Mouse (Mus musculus): ENCODE results near the gene Vwa2. TPM values are rescaled to one million over a fixed set of nuclear protein-coding genes. Genes with fewer than 3 reads are reported as not detected.
A peak's percentile ranks its signal among the peaks of the same experiment; 100 is the strongest.

The Vwa2 gene
- polyA plus RNA-seq, 1 experiment from 2014 or later, result 0.65 TPM

DNA sequence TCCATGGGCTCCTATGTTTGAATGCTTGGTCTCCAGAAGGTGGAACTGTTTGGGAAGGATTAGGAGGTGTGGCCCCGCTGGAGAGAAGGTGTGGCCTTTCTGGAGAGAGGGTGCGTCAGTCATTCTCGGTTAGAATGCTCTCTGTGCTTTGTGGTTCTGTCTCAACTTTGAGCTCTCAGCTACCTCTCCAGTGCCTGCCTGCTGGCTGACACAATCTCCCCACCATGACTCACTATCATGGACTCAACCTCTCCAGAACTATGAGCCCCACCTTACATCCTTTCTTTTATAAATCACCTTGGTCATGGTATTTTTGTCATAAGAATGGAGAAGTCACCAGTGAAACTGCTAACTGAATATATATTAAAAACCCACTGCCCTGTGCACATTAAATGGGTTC is 40.6 kb downstream of the Vwa2 start:
- Histone ChIP-seq H3K27ac (no peak overlapping the region), H3K4me1 (replicated peaks) (peaks cover 9% of the 10 kb centered on the region; the same call in 1 of the 2 replicates), H3K4me3 (no peak overlapping the region), H3K9me3 (0 out of 2 replicates have a peak, but pooled peaks cover 4% of the 10 kb centered on the region), H3K27me3 (ENCODE audit: insufficient read depth, poor library complexity, severe bottlenecking) (no peaks in the 10 kb centered on the region), H3K36me3 (peaks cover 7% of the 10 kb centered on the region)
- no peak for DNase-seq (ENCODE audit: low spot score)
- WGBS, result 93% methylated on average over 3 of the region's 3 CpGs

DNA sequence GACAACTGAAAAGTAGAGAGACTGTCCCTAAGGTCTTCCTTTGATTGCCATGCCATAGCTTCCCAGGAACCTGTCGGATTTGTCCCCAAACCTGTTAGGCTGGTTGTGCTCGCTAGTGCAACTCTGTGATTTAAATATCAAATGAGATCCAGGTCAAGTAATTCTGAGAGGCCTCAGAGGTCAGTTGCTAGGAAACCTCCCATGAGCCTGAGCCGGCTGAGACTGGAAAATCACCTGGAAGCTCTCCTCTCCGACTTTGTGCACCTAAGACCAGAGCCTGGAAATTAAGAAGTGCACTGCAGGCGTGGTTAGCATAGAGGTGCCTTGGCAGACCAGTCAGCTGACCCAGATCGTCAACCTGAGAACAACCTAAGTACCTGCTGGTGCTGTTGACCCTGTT is 41.0 kb downstream of the Vwa2 start:
- no peak overlapping the region for H3K4me3 ChIP-seq
- DNase-seq (ENCODE audit: low spot score), result peak; percentile 19
- 58% methylated on average over 6 of the region's 6 CpGs for WGBS
- peak overlapping the region; percentile 59; the same call in 1 of the 2 replicates for H3K27ac ChIP-seq
- H3K4me1 ChIP-seq (replicated peaks), result peaks cover 9% of the 10 kb centered on the region; the same call in 1 of the 2 replicates
- H3K27me3 ChIP-seq (ENCODE audit: insufficient read depth, poor library complexity, severe bottlenecking), result no peaks in the 10 kb centered on the region
- H3K36me3 ChIP-seq, result peaks cover 7% of the 10 kb centered on the region
- 0 out of 2 replicates have a peak, but pooled peaks cover 4% of the 10 kb centered on the region for H3K9me3 ChIP-seq

DNA sequence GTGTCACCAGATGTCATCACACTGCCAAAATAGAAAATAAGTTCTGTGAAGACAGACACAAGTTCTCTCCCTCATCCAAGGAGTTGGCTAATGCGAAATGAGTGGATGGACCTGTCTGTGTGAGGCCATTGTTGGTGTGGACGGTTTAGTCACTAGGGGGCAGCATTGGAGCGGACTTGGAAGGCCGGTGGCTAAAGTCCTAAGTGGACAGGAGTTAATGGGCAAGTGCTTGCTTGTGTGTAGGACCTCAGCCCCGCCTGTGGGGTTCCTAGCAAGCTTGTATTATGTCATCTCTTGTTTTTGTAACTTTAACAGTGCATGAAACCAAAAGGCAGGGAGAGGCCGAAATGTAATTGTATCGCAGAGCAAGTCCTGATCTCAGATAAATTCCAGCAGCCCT is 45.6 kb downstream of the Vwa2 start:
- Histone ChIP-seq H3K27me3 (ENCODE audit: insufficient read depth, poor library complexity, severe bottlenecking) (no peaks in the 10 kb centered on the region), H3K27ac (no peak overlapping the region), H3K4me1 (replicated peaks) (peaks cover 5% of the 10 kb centered on the region; the same call in 1 of the 2 replicates), H3K9me3 (no peaks in the 10 kb centered on the region), H3K36me3 (no peaks in the 10 kb centered on the region), H3K4me3 (no peak overlapping the region)
- WGBS, result 30% methylated on average over 7 of the region's 7 CpGs
- peak; percentile 88 for DNase-seq (ENCODE audit: low spot score)

DNA sequence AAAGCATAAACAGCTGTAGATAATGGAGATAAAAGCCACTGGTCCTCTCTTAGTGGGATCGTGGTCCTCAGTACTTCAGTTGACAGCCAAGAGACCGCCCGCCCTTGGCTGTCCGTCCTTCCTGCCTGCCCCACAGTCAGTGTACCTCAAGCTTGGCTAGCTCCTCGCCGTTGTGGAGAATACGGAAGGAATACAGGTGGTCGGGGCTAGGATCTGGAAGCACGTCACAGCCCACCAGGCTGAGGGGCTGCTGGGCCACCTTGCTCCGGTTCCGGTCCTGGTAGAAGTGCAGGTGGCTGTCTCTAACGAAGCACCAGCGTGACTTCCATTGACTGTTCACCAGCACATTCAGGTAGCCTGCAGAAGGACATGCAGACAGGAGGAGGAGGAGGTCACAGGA is 46.2 kb downstream of the Vwa2 start:
- no peak for DNase-seq (ENCODE audit: low spot score)
- Histone ChIP-seq H3K36me3 (no peaks in the 10 kb centered on the region), H3K27ac (no peak overlapping the region), H3K9me3 (no peaks in the 10 kb centered on the region), H3K27me3 (ENCODE audit: insufficient read depth, poor library complexity, severe bottlenecking) (no peaks in the 10 kb centered on the region), H3K4me1 (replicated peaks) (peaks cover 5% of the 10 kb centered on the region; the same call in 1 of the 2 replicates), H3K4me3 (no peak overlapping the region)
- WGBS, result 92% methylated on average over 13 of the region's 13 CpGs

DNA sequence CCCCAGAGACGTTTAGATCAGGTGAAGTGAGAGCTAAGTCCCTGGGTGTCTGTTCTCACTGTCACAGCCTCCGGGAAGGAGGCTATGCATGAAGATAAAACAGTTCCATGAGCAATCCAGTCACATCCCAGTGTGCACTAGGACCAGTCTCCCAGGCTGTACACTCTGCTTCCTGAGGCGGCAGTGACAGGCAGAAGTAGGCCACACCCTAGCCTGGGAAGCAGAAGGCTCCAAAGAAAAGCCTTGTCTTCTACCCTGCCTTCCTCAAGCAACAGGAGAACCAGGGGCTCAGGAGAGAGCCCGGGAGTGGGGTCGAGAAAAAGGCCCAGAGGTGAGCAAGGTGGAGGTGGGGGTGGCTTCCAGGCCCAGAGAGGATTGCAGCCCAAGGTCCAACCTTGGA is 47.7 kb downstream of the Vwa2 start:
- no peak for DNase-seq (ENCODE audit: low spot score)
- WGBS, result 80% methylated on average over 5 of the region's 5 CpGs
- peaks cover 5% of the 10 kb centered on the region; the same call in 1 of the 2 replicates for H3K4me1 ChIP-seq (replicated peaks)
- H3K36me3 ChIP-seq, result no peaks in the 10 kb centered on the region
- no peak overlapping the region for H3K27ac ChIP-seq
- no peaks in the 10 kb centered on the region for H3K27me3 ChIP-seq (ENCODE audit: insufficient read depth, poor library complexity, severe bottlenecking)
- H3K9me3 ChIP-seq, result no peaks in the 10 kb centered on the region
- H3K4me3 ChIP-seq, result no peak overlapping the region

DNA sequence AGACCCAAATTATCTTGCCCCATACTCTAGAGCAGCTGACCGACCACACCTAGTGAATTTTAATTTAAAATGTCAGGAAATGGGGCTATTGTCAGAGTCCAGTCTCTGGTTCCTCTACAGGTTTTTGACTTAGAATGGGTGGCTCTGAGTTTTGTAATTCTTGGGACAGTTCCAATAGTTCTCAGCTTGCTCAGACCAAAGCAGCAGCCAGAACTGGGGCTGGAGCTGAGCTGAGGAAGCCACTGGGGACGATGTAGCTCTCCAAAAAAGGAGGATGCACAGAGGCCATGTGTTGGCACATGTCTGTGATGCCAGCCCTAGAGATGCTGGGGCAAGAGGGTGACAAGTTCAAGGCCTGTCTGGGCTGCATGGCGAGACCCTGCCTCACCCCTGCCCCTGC is 55.3 kb downstream of the Vwa2 start:
- no peak overlapping the region for H3K4me3 ChIP-seq
- DNase-seq (ENCODE audit: low spot score), result no peak
- H3K27ac ChIP-seq, result no peak overlapping the region
- H3K4me1 ChIP-seq (replicated peaks), result no peaks in the 10 kb centered on the region
- no peaks in the 10 kb centered on the region for H3K36me3 ChIP-seq
- 84% methylated on average over 3 of the region's 3 CpGs for WGBS
- H3K27me3 ChIP-seq (ENCODE audit: insufficient read depth, poor library complexity, severe bottlenecking), result no peaks in the 10 kb centered on the region
- H3K9me3 ChIP-seq, result no peaks in the 10 kb centered on the region

DNA sequence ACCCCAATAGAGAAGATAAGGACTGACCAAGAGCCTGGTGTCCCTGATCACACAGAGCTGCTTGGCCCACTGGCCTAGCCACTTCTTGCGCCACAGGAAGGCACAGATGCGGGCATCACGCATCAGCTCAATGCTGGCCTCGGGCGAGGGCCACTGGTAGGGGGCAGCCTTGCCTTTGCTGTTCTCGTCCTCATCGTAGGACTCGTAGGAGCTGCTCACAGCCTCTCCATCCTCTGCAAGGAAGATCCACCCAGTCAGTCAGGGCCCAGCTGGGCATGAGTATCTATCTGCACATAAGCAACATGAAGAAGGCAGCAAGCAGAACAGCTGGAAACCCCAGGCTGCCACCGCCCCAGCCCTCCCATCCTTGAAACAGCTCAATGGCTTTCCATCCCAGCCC is 56.0 kb downstream of the Vwa2 start:
- 78% methylated on average over 9 of the region's 9 CpGs for WGBS
- H3K27ac ChIP-seq, result no peak overlapping the region
- no peaks in the 10 kb centered on the region for H3K9me3 ChIP-seq
- no peak overlapping the region for H3K4me3 ChIP-seq
- no peaks in the 10 kb centered on the region for H3K36me3 ChIP-seq
- H3K4me1 ChIP-seq (replicated peaks), result no peaks in the 10 kb centered on the region
- no peak for DNase-seq (ENCODE audit: low spot score)
- H3K27me3 ChIP-seq (ENCODE audit: insufficient read depth, poor library complexity, severe bottlenecking), result no peaks in the 10 kb centered on the region

DNA sequence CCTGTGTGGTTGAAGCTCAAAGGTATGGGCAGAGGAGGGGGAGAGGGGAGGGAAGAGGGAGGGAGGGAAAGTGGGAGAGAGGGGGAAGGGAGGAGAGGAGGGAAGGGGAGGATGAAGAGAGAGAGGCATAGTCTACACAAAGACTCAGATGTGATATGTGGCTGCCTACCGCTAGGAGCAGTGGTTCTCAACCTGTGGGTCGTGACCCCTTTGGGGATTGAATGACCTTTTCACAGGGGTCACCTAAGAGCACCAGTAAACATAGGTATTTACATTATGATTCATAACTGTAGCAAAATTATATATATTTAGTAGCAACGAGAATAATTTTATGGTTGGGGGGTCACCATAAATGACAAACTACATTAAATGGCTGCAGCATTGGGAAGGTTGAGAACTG is 59.8 kb downstream of the Vwa2 start:
- DNase-seq (ENCODE audit: low spot score), result no peak
- no peak overlapping the region for H3K4me3 ChIP-seq
- no peaks in the 10 kb centered on the region for H3K27me3 ChIP-seq (ENCODE audit: insufficient read depth, poor library complexity, severe bottlenecking)
- 83% methylated on average over 3 of the region's 3 CpGs for WGBS
- H3K36me3 ChIP-seq, result no peaks in the 10 kb centered on the region
- H3K27ac ChIP-seq, result no peak overlapping the region
- H3K9me3 ChIP-seq, result no peaks in the 10 kb centered on the region
- H3K4me1 ChIP-seq (replicated peaks), result 0 out of 2 replicates have a peak, but pooled peaks cover 6% of the 10 kb centered on the region

DNA sequence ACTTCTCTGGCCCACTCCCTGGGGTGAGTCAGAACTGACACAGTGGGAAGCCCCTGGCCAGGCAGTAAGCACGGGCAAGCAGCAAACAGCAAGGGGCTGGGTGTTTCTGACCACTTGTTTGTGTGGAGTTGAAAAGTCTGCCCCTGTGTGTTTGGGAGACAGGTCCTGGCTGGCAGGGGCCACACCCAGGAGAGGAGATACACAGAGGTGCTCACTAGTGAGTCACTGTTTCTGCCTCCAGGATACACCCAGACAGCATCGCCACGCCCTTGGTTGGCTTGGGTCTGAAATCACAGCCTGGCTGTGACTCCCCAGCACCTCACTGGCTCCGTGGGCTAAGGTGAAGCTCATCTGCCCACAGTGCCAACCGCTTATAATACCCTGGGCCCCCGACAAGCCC is 61.1 kb downstream of the Vwa2 start:
- H3K9me3 ChIP-seq, result no peaks in the 10 kb centered on the region
- H3K4me3 ChIP-seq, result no peak overlapping the region
- no peak for DNase-seq (ENCODE audit: low spot score)
- no peak overlapping the region for H3K27ac ChIP-seq
- peaks cover 13% of the 10 kb centered on the region for H3K4me1 ChIP-seq (replicated peaks)
- H3K27me3 ChIP-seq (ENCODE audit: insufficient read depth, poor library complexity, severe bottlenecking), result no peaks in the 10 kb centered on the region
- H3K36me3 ChIP-seq, result no peaks in the 10 kb centered on the region
- WGBS, result 87% methylated on average over 6 of the region's 6 CpGs

DNA sequence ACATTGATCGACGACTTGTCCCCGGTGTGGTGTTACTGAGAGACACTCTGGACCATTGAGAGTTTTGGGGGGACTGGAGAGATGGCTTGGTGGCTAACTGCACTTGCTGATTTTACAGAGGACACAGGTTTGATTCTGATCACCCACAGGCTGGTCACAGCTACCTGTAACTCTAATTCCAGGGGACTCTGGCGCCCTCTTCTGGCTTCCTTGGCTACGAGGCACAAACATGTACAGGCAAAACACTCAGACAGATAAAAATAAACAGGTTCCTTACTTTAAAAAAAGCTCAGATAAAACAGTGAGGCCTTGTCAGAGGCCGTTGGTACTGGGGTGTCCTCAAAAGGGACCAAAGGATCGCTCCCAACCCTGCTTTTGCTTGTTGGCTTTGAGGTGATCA is 61.7 kb downstream of the Vwa2 start:
- 85% methylated on average over 7 of the region's 7 CpGs for WGBS
- Histone ChIP-seq H3K27me3 (ENCODE audit: insufficient read depth, poor library complexity, severe bottlenecking) (no peaks in the 10 kb centered on the region), H3K4me3 (no peak overlapping the region), H3K9me3 (no peaks in the 10 kb centered on the region), H3K4me1 (replicated peaks) (peaks cover 15% of the 10 kb centered on the region), H3K27ac (no peak overlapping the region), H3K36me3 (no peaks in the 10 kb centered on the region)
- DNase-seq (ENCODE audit: low spot score), result no peak

DNA sequence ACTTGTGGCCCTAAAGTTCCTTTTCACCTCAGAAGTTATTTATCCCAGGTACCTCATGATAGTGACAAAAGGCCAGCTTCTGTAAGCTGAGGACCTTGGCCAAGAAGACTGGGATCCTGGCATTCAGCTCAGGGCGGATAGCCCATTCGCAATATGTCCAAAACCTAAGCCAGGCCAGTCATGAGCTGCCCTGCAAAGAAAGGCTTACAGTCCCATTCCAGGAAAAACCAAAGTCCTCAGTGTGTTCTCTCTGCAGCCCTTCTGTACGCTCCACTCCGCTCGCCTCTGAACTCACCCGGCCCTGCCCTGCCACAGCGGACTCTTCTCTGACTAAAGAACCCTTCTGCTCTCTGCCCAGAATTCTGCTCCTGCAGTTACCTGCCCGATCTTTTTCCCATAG is 62.2 kb downstream of the Vwa2 start:
- H3K36me3 ChIP-seq, result no peaks in the 10 kb centered on the region
- 94% methylated on average over 8 of the region's 8 CpGs for WGBS

DNA sequence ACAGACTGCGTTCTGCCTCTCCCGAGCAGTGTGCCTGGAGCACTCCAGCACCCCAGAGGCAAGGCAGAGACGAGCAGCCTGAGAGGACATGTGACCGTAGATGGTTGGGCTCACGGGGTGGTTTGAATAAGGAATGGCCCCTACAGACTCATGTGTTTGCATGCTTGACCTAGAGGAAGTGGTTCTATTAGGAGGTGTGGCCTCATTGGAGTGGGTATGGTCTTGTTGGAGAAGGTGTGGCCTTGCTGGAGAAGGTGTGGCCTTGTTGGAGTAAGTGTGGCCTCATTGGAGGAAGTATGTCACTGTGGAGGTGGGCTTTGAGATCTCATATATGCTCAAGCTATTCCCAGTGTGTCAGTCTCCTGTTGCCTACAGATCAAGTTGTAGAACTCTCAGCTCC is 63.9 kb downstream of the Vwa2 start:
- no peaks in the 10 kb centered on the region for H3K9me3 ChIP-seq
- 86% methylated on average over 5 of the region's 5 CpGs for WGBS

More for the DNA sequence above, 62.2 kb downstream of the Vwa2 start:
- Histone ChIP-seq H3K4me1 (replicated peaks) (peaks cover 15% of the 10 kb centered on the region), H3K4me3 (no peak overlapping the region), H3K27ac (no peak overlapping the region), H3K27me3 (ENCODE audit: insufficient read depth, poor library complexity, severe bottlenecking) (no peaks in the 10 kb centered on the region), H3K9me3 (no peaks in the 10 kb centered on the region)
- no peak for DNase-seq (ENCODE audit: low spot score)

DNA sequence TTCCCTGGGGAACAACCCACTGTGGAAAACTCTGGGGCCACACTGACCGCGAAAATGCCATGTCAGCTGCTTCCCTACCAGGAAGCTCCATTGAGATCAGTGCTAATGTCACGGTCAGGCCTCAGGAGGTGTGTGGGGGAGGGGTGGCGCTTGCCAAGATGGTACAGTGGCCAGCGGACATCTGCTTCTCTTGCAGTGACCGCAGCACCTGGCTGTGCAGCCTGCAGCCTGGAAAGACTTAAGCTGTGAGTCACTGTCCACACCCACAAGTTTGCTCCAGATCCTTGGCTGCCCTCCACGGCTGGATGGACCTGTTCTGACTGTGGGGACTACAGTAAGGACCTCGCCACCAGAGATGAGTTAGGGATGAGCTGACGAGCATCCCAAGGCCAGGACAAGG is 65.8 kb downstream of the Vwa2 start:
- peak; percentile 16 for DNase-seq (ENCODE audit: low spot score)
- H3K9me3 ChIP-seq, result 0 out of 2 replicates have a peak, but pooled peaks cover 3% of the 10 kb centered on the region
- H3K4me1 ChIP-seq (replicated peaks), result peaks cover 15% of the 10 kb centered on the region
- 75% methylated on average over 9 of the region's 9 CpGs for WGBS
- no peak overlapping the region for H3K27ac ChIP-seq
- no peaks in the 10 kb centered on the region for H3K27me3 ChIP-seq (ENCODE audit: insufficient read depth, poor library complexity, severe bottlenecking)
- no peaks in the 10 kb centered on the region for H3K36me3 ChIP-seq
- no peak overlapping the region for H3K4me3 ChIP-seq

More for the DNA sequence above, 63.9 kb downstream of the Vwa2 start:
- DNase-seq (ENCODE audit: low spot score), result no peak
- H3K27me3 ChIP-seq (ENCODE audit: insufficient read depth, poor library complexity, severe bottlenecking), result no peaks in the 10 kb centered on the region
- no peak overlapping the region for H3K4me3 ChIP-seq
- H3K36me3 ChIP-seq, result no peaks in the 10 kb centered on the region
- H3K27ac ChIP-seq, result no peak overlapping the region
- H3K4me1 ChIP-seq (replicated peaks), result peaks cover 15% of the 10 kb centered on the region

DNA sequence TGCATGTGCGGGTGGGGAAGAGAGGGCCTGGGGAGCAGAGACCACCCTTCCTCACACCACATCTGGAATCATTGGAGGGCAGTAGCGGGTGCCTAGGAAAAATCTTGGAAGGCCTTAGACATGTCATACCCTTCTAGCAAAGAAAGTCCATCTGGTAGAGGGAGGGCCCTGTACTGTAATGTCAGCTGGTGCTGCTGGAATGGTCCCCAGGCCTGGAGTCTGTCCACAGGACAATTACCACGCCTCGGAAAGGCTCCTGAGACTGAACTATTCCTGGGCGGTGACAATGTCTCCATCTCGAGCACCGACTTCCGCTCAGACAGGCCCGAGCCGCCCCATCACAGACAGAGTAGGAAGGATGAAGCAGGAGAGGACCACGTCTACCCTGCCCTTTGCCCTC is 66.5 kb downstream of the Vwa2 start:
- 88% methylated on average over 11 of the region's 11 CpGs for WGBS
- Histone ChIP-seq H3K9me3 (0 out of 2 replicates have a peak, but pooled peaks cover 4% of the 10 kb centered on the region), H3K4me1 (replicated peaks) (peaks cover 16% of the 10 kb centered on the region), H3K27ac (no peak overlapping the region), H3K27me3 (ENCODE audit: insufficient read depth, poor library complexity, severe bottlenecking) (no peaks in the 10 kb centered on the region), H3K4me3 (no peak overlapping the region), H3K36me3 (no peaks in the 10 kb centered on the region)
- no peak for DNase-seq (ENCODE audit: low spot score)
